In genomic region chr2:28374838-28375237, GRCm38 (mm10) we compare ENCODE assay signal across 9 mouse cellular contexts.
DNase-seq lines count a peak whose midpoint lies in the region; ATAC-seq lines count a peak whose summit lies in the region.
"Had no signal": no experiment of that assay in that cellular context is flagged by ENCODE, and none has a peak within 500 bp of the region (broad histone marks: within the 10 kb centered on the region; RNA-seq: fewer than 3 reads in every experiment).

No protein-coding gene starts in this region.

- no peak overlapping the region for H3K4me2 ChIP-seq in midbrain, embryonic 14.5 days (ENCODE audit: low read length)
- no peak overlapping the region for H3K4me2 ChIP-seq in midbrain, embryonic 13.5 days (replicated peaks)
- no peak overlapping the region for H3K4me2 ChIP-seq in intestine, embryonic 15.5 days (replicated peaks)
- H3K4me2 ChIP-seq in limb, embryonic 13.5 days (replicated peaks) = no peak overlapping the region

- H3K4me3 ChIP-seq in midbrain, embryonic 14.5 days (replicated peaks; ENCODE audit: low read depth, low read length) = no peak overlapping the region
- no peak overlapping the region for H3K4me3 ChIP-seq in midbrain, embryonic 13.5 days (replicated peaks)
- H3K4me3 ChIP-seq in intestine, embryonic 15.5 days (replicated peaks) = no peak overlapping the region
- H3K4me3 ChIP-seq in limb, embryonic 13.5 days = no peak overlapping the region
- H3K4me3 ChIP-seq: erythroblast, embryonic 14.5 days had no signal

- no peaks in the 10 kb centered on the region for H3K27me3 ChIP-seq in midbrain, embryonic 14.5 days (ENCODE audit: control insufficient read depth, insufficient read depth, low read length)
- no peaks in the 10 kb centered on the region for H3K27me3 ChIP-seq in midbrain, embryonic 13.5 days
- H3K27me3 ChIP-seq in intestine, embryonic 15.5 days (replicated peaks) = no peaks in the 10 kb centered on the region
- H3K27me3 ChIP-seq in limb, embryonic 13.5 days = no peaks in the 10 kb centered on the region

- ATAC-seq in midbrain, embryonic 14.5 days (ENCODE audit: low FRiP score, low TSS enrichment) = no peak
- ATAC-seq in midbrain, embryonic 13.5 days = no peak
- peak; percentile 54; the same call in 1 of the 2 replicates for ATAC-seq in intestine, embryonic 15.5 days
- 0 out of 2 replicates have a peak, but pooled peaks have one; percentile 28 for ATAC-seq in limb, embryonic 13.5 days (ENCODE audit: low FRiP score, low read depth)

- H3K4me1 ChIP-seq in midbrain, embryonic 14.5 days (ENCODE audit: control insufficient read depth, insufficient read depth, low read length) = peaks cover 15% of the 10 kb centered on the region
- peaks cover 29% of the 10 kb centered on the region for H3K4me1 ChIP-seq in midbrain, embryonic 13.5 days (replicated peaks)
- H3K4me1 ChIP-seq in intestine, embryonic 15.5 days (replicated peaks) = peaks cover 18% of the 10 kb centered on the region
- H3K4me1 ChIP-seq in limb, embryonic 13.5 days = peaks cover 31% of the 10 kb centered on the region

- no peaks in the 10 kb centered on the region for H3K9me3 ChIP-seq in midbrain, embryonic 14.5 days (ENCODE audit: control insufficient read depth, low read length)
- H3K9me3 ChIP-seq in midbrain, embryonic 13.5 days = no peaks in the 10 kb centered on the region
- H3K9me3 ChIP-seq in intestine, embryonic 15.5 days = no peaks in the 10 kb centered on the region
- no peaks in the 10 kb centered on the region for H3K9me3 ChIP-seq in limb, embryonic 13.5 days

- no peak overlapping the region for H3K9ac ChIP-seq in midbrain, embryonic 14.5 days (replicated peaks; ENCODE audit: low read length)
- no peak overlapping the region for H3K9ac ChIP-seq in midbrain, embryonic 13.5 days (replicated peaks)
- H3K9ac ChIP-seq in intestine, embryonic 15.5 days = no peak overlapping the region
- H3K9ac ChIP-seq in limb, embryonic 13.5 days = no peak overlapping the region

- H3K27ac ChIP-seq in midbrain, embryonic 14.5 days (replicated peaks; ENCODE audit: low read depth, low read length) = no peak overlapping the region
- no peak overlapping the region for H3K27ac ChIP-seq in midbrain, embryonic 13.5 days
- H3K27ac ChIP-seq in intestine, embryonic 15.5 days = no peak overlapping the region
- no peak overlapping the region for H3K27ac ChIP-seq in limb, embryonic 13.5 days

- H3K36me3 ChIP-seq in midbrain, embryonic 14.5 days (ENCODE audit: control insufficient read depth, insufficient read depth, low read length) = no peaks in the 10 kb centered on the region
- H3K36me3 ChIP-seq in midbrain, embryonic 13.5 days = no peaks in the 10 kb centered on the region
- no peaks in the 10 kb centered on the region for H3K36me3 ChIP-seq in intestine, embryonic 15.5 days
- H3K36me3 ChIP-seq in limb, embryonic 13.5 days = no peaks in the 10 kb centered on the region

- WGBS in midbrain, embryonic 14.5 days = 19% methylated on average over 3 of the region's 3 CpGs
- WGBS in midbrain, embryonic 13.5 days = 20% methylated on average over 3 of the region's 3 CpGs
- WGBS in intestine, embryonic 15.5 days = 18% methylated on average over 3 of the region's 3 CpGs
- WGBS in limb, embryonic 13.5 days = 16% methylated on average over 3 of the region's 3 CpGs

- DNase-seq in midbrain, embryonic 14.5 days = peak; percentile 75
- peak; percentile 80 for DNase-seq in adrenal gland, postnatal 14 days
- peak; percentile 68 for DNase-seq in embryo, embryonic 9.5 days (ENCODE audit: extremely low spot score)
- DNase-seq in ovary, postnatal 10 days (ENCODE audit: low spot score) = peak; percentile 32
- DNase-seq in yolk sac, embryonic 10.5 days (ENCODE audit: low spot score) = peak; percentile 39

Comparison
In these comparisons a context has a peak if more than half of its experiments do, and no peak if none do; other contexts are left out.
1. ATAC-seq: peak in intestine, embryonic 15.5 days (single experiment) and limb, embryonic 13.5 days (single experiment); none in midbrain, embryonic 14.5 days (single experiment) and midbrain, embryonic 13.5 days (single experiment).
2. Peak in every context shown above with its lines, with median percentiles within 50 percentile points of each other: DNase-seq.